Mouse (Mus musculus) midbrain, embryonic 11.5 days (tissue): ENCODE measurements at regions not wholly inside any gene's neighbourhood (a gene's known extent, or its start where the extent isn't known, plus 50 kb on each side); places are given as distances from the start of the nearest gene placed in this dataset.

Experiments
- ATAC-seq: fragments of 200-750 bp; cut with Nextera tagmentation; 2 replicates; pipeline ENCODE4 v1.8.0; 2017; ENCODE audit warnings: moderate TSS enrichment, moderate library complexity; ENCODE audit not compliant: low FRiP score
- DNase-seq: peaks from one replicate; pipeline ENCODE4 v3.0.0; 2015; ENCODE audit warnings: low spot score; ENCODE audit errors: missing footprints
- H3K27ac ChIP-seq: fragments of 300-500 bp; sonication (generic); 2 replicates; pipeline ENCODE4 v1.5.1; 2014; ENCODE audit warnings: low read depth, low read length
- H3K27me3 ChIP-seq: fragments of 300-500 bp; sonication (generic); 2 replicates; pipeline ENCODE4 v1.6.1; 2014; ENCODE audit warnings: mild to moderate bottlenecking, low read length, moderate library complexity, mixed read lengths; ENCODE audit not compliant: control insufficient read depth, insufficient read depth
- H3K36me3 ChIP-seq: fragments of 300-500 bp; sonication (generic); 2 replicates; pipeline ENCODE4 v1.6.1; 2014; ENCODE audit warnings: mild to moderate bottlenecking, low read length, moderate library complexity, mixed read lengths; ENCODE audit not compliant: control insufficient read depth, insufficient read depth
- H3K4me1 ChIP-seq: fragments of 300-500 bp; sonication (generic); 2 replicates; pipeline ENCODE4 v1.6.1; 2014; ENCODE audit warnings: low read length; ENCODE audit not compliant: control insufficient read depth, insufficient read depth
- H3K4me2 ChIP-seq: fragments of 300-500 bp; sonication (generic); 2 replicates; pipeline ENCODE4 v1.6.1; 2014; ENCODE audit warnings: mild to moderate bottlenecking, moderate library complexity
- H3K4me3 ChIP-seq: fragments of 300-500 bp; sonication (generic); 2 replicates; pipeline ENCODE4 v1.5.1; 2014; ENCODE audit warnings: low read depth, low read length
- H3K9ac ChIP-seq: fragments of 300-500 bp; sonication (generic); 2 replicates; pipeline ENCODE4 v1.6.1; 2014; ENCODE audit warnings: low read length
- H3K9me3 ChIP-seq: fragments of 300-500 bp; sonication (generic); 2 replicates; pipeline ENCODE4 v1.6.1; 2016; ENCODE audit warnings: low read length; ENCODE audit not compliant: control insufficient read depth
- WGBS: fragments of 180-500 bp; shearing (Covaris S2); extraction: QIAGEN DNeasy Blood & Tissue Kit; methylation state at CpG from one replicate; pipeline ENCODE4 v1.1.7; 2014; 5-methylcytosine and 5-hydroxymethylcytosine counted together

DNA sequence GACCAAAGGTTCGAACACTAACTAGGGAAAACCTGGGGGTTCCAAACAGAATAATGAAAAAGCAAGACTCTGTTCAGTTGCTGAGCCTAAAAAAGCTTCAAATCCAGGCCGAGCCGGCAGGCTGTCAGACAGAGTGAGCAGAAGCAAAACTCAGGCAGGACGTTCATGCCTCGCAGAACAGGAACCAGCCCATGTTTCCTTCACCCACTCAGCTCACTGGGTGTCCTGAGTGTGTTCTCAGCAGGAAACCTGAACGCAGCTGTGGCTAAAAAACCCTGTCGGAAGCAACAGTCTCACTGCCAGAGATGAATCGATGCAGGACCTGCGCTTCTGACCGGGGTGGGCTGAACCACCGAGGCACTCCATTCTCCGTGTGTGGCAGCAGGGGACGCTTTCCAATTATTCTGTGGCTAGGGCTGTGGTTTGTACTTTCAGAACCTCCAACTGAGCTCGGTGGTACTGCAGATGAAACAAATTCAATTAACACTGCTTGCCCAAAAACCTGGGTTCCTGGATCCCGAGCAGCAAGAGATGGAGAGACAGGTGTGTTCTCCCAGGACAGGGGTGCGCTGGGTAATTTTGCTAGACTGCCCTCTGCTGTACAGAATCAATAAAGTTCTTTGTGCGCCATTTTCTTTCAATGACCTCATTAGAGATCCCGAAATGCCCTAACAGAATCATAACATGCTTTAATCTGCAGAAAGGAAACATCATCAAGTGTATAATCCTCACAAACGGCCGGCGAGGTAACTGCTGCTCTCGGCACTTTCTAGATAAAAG is 121.1 kb upstream of the Akirin2 start:
- no peak overlapping the region for H3K27ac ChIP-seq
- WGBS = 76% methylated on average over 22 of the region's 22 CpGs
- H3K4me3 ChIP-seq = no peak overlapping the region
- no peak for DNase-seq
- H3K4me1 ChIP-seq = no peaks in the 10 kb centered on the region
- no peaks in the 10 kb centered on the region for H3K27me3 ChIP-seq
- H3K36me3 ChIP-seq = no peaks in the 10 kb centered on the region
- no peak overlapping the region for H3K9ac ChIP-seq
- no peaks in the 10 kb centered on the region for H3K9me3 ChIP-seq
- ATAC-seq = no peak
- H3K4me2 ChIP-seq = no peak overlapping the region

DNA sequence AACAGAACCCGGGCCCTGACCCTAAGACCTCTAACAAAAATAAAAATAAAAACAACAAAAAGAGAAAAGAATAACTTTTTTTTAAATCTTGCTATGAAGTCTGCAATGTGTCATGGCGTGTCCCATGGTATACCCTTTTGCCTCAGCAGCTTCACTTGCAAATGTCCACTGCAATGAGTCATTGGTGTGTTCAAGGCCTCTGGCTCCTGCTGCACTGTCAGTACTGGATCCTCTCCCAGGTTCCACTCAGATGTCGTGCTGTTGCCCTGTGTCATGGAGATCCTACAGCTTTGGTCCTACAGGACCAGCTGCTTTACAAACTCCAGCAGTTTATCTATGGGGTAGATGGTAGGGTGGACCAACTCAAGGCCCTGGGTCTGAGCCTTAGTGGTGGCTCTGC is 113.4 kb upstream of the Akirin2 start:
- Histone ChIP-seq H3K9ac (no peak overlapping the region), H3K4me1 (no peaks in the 10 kb centered on the region), H3K36me3 (no peaks in the 10 kb centered on the region), H3K9me3 (no peaks in the 10 kb centered on the region), H3K4me2 (no peak overlapping the region), H3K27me3 (no peaks in the 10 kb centered on the region), H3K4me3 (no peak overlapping the region), H3K27ac (no peak overlapping the region)
- WGBS = 83% methylated on average over 3 of the region's 3 CpGs
- ATAC-seq = no peak
- DNase-seq = no peak

DNA sequence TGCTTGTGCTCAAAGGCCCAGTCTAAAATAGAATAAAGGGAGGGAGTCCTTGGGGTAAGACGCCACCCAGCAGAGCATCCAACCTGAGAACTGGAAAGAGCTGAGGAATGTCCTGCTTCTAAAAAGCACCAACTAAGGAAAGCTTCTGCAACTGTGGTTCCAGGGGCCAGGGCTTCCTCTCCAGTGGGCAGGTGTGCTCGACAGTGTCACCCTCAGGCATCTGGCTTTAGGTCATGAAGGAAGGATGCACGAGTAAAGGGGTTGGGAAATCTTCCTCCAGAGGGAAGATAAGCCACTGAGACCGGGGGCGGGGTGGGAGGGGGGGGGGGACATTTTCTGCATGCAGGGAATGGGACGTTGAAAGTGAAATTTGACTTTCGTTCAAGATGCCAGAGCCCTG is 101.2 kb upstream of the Akirin2 start:
- Histone ChIP-seq H3K9me3 (no peaks in the 10 kb centered on the region), H3K4me3 (no peak overlapping the region), H3K27ac (no peak overlapping the region), H3K36me3 (no peaks in the 10 kb centered on the region), H3K9ac (no peak overlapping the region), H3K4me1 (no peaks in the 10 kb centered on the region), H3K27me3 (no peaks in the 10 kb centered on the region), H3K4me2 (no peak overlapping the region)
- DNase-seq (no peak), ATAC-seq (no peak)
- WGBS = 83% methylated on average over 7 of the region's 7 CpGs

DNA sequence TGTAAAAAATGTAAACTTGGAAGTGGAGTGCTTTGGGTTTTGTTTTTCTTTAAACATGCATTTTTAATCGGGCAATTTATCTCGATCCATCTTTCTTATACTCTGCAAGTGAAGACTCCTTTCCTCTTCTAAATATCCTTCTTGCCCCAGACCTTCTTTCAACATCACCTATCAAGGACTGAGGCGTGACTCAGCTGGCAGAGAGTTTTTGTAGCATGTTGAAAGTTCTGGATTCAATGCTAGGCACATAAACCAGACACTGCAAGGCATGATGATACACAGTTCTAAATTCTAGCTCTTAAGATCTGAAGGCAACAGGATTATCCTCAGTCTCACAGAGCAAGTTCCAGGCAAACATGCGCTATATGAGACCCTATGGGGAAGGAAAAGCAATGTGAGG is 88.1 kb upstream of the Akirin2 start:
- Histone ChIP-seq H3K27me3 (no peaks in the 10 kb centered on the region), H3K9me3 (no peaks in the 10 kb centered on the region), H3K4me1 (no peaks in the 10 kb centered on the region), H3K4me3 (no peak overlapping the region), H3K4me2 (no peak overlapping the region), H3K36me3 (no peaks in the 10 kb centered on the region), H3K27ac (no peak overlapping the region), H3K9ac (no peak overlapping the region)
- 94% methylated on average over 4 of the region's 4 CpGs for WGBS
- DNase-seq (no peak), ATAC-seq (no peak)

DNA sequence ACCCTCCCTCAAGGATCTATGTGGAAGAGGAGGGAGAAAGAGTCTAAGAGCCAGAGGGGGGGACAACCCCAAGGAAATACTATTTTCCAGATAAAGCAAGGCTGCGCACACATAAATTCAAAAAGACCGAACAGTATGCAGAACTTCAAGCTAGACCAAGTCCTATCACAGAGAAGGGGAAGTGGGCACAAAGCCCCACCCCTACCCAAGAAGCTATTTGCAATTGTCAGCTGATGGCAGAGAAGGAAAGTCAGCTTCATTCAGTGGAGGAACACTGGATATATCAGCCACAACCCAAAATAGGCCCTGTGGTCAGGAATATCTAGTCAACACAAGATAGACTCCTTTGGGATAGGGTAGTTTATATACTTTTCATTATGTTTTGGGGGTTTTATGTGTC is 84.9 kb upstream of the Akirin2 start:
- H3K9ac ChIP-seq = no peak overlapping the region
- no peaks in the 10 kb centered on the region for H3K27me3 ChIP-seq
- H3K4me2 ChIP-seq = no peak overlapping the region
- H3K4me1 ChIP-seq = no peaks in the 10 kb centered on the region
- DNase-seq = no peak
- 95% methylated on average over 2 of the region's 2 CpGs for WGBS
- no peak for ATAC-seq
- no peaks in the 10 kb centered on the region for H3K36me3 ChIP-seq
- H3K9me3 ChIP-seq = no peaks in the 10 kb centered on the region
- H3K27ac ChIP-seq = no peak overlapping the region
- H3K4me3 ChIP-seq = no peak overlapping the region

DNA sequence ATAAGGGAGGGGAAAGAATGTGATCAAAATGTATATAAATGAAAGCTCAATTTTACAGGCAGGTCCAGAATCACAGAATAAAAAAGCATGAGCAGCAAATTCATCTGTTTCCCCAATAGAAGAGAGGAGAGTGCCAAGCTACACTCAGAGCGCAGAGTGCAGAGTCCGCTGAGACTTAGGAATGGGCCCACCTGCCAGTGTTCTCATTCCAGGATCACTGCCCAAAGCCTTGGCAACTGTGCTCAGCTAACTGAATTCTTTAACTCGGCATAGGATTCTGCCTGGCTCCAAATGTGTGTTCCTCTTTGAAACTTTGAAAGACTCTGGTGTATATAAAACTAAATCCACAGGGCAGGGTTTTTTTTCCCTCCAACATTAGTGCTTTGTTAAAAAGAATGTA is 84.4 kb upstream of the Akirin2 start:
- H3K27ac ChIP-seq = no peak overlapping the region
- no peaks in the 10 kb centered on the region for H3K4me1 ChIP-seq
- no peaks in the 10 kb centered on the region for H3K9me3 ChIP-seq
- H3K36me3 ChIP-seq = no peaks in the 10 kb centered on the region
- DNase-seq (no peak), ATAC-seq (no peak)
- no peak overlapping the region for H3K9ac ChIP-seq
- WGBS = 87% methylated on average over 3 of the region's 3 CpGs
- H3K4me2 ChIP-seq = no peak overlapping the region
- no peaks in the 10 kb centered on the region for H3K27me3 ChIP-seq
- no peak overlapping the region for H3K4me3 ChIP-seq

DNA sequence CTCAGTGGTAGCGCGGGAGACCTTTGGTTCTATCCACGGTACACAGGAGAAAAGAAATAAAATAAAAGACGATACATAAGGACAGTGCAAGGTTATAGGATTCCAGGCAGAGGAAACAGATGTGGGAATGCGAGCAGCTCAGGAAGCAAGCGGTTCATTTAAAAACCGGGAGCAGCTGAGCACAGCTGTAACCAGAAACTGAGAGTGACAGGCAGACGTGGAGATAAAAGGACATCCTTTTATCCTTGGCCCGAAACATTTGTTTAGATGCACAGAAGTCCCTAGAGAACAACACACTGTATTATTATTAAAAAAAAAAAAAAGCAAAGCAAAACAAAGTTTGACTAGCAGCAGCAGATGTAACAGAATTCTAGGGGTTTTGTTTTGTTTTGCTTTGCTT is 82.6 kb upstream of the Akirin2 start:
- no peak for DNase-seq
- no peaks in the 10 kb centered on the region for H3K9me3 ChIP-seq

GRCm38 (mm10) chr4:34475792-34476448 is 74.8 kb upstream of the Akirin2 start:
- no peak overlapping the region for H3K27ac ChIP-seq
- DNase-seq = no peak
- H3K4me1 ChIP-seq = no peaks in the 10 kb centered on the region
- H3K27me3 ChIP-seq = no peaks in the 10 kb centered on the region
- H3K4me2 ChIP-seq = no peak overlapping the region
- ATAC-seq = no peak
- H3K36me3 ChIP-seq = no peaks in the 10 kb centered on the region
- H3K9me3 ChIP-seq = no peaks in the 10 kb centered on the region
- no peak overlapping the region for H3K4me3 ChIP-seq
- 87% methylated on average over 5 of the region's 5 CpGs for WGBS
- no peak overlapping the region for H3K9ac ChIP-seq

More for the DNA sequence above, 82.6 kb upstream of the Akirin2 start:
- ATAC-seq = no peak
- H3K4me2 ChIP-seq = no peak overlapping the region
- no peaks in the 10 kb centered on the region for H3K36me3 ChIP-seq
- H3K27me3 ChIP-seq = no peaks in the 10 kb centered on the region
- H3K27ac ChIP-seq = no peak overlapping the region
- WGBS = 71% methylated on average over 9 of the region's 9 CpGs
- H3K4me1 ChIP-seq = no peaks in the 10 kb centered on the region
- no peak overlapping the region for H3K4me3 ChIP-seq
- no peak overlapping the region for H3K9ac ChIP-seq

- ATAC-seq (no peak), DNase-seq (no peak)
- no peaks in the 10 kb centered on the region for H3K9me3 ChIP-seq
- H3K4me3 ChIP-seq = no peak overlapping the region
- H3K4me1 ChIP-seq = no peaks in the 10 kb centered on the region
- H3K36me3 ChIP-seq = no peaks in the 10 kb centered on the region
- WGBS = 79% methylated on average over 1 of the region's 1 CpGs
- H3K9ac ChIP-seq = no peak overlapping the region
- H3K27me3 ChIP-seq = no peaks in the 10 kb centered on the region
- no peak overlapping the region for H3K27ac ChIP-seq
- H3K4me2 ChIP-seq = no peak overlapping the region
These were observed 66.5 kb upstream of the Akirin2 start for GRCm38 (mm10) chr4:34484273-34484672.
